Mouse (Mus musculus): ENCODE measurements around the gene Cyp2c65. TPM values are rescaled to one million over a fixed set of nuclear protein-coding genes. Genes with fewer than 3 reads are reported as not detected.
"Not testable (repeated sequence)": the region's sequence is repeated elsewhere in the genome, so short reads cannot be mapped to it uniquely, and the experiment has no call there.

Cyp2c65 gene
- not detected for polyA plus RNA-seq (2012; fragmentation: generic; extraction: Trizol)

DNA sequence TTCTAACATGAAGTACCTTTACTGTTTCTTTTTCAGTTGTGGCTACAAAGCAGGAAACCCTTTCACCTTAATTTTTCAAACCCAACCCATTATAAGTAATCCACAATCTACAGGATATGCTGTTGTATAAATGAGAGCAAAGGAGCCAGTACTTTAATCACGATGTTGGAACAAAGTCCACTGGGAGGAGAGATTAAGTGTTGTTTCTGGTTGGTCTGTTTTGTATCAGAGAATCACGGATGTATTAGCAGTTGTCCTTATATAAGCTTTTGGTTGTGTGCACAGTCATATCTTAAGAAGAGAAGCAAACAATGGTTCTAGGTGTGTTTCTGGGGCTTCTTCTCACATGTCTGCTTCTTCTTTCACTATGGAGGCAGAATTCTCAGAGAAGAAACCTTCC is at the start of gene Cyp2c65:
Gene Cyp2c65, plus strand, starts transcription at position 297 of the 400 bp plus-strand sequence.
- no peak within 1 kb of the TSS for H3K4me2 ChIP-seq (ENCODE audit: low read depth)
- no peak within 1 kb of the TSS for H3ac ChIP-seq (ENCODE audit: control insufficient read depth, insufficient read length)
- no peaks in the 10 kb centered on the region for H3K27me3 ChIP-seq (ENCODE audit: control insufficient read depth, insufficient read depth, insufficient read length)
- H3K4me3 ChIP-seq = no peak within 1 kb of the TSS
- no peaks in the 10 kb centered on the region for H3K36me3 ChIP-seq (ENCODE audit: control insufficient read depth, insufficient read depth)
- no peak for TF ChIP-seq USF1 (IDR thresholded peaks at IDR 0.05; ENCODE audit: low read depth)
- no peak for TF ChIP-seq TCF12 (IDR thresholded peaks at IDR 0.05; ENCODE audit: insufficient read depth, poor library complexity, severe bottlenecking)
- TF ChIP-seq MAX (IDR thresholded peaks at IDR 0.05; ENCODE audit: low read depth) = no peak
- no peaks in the 10 kb centered on the region for H3K79me2 ChIP-seq (ENCODE audit: control insufficient read depth, insufficient read depth)

- Histone ChIP-seq H3K27me3 (ENCODE audit: control insufficient read depth, insufficient read depth, insufficient read length) (no peaks in the 10 kb centered on the region), H3K79me2 (ENCODE audit: control insufficient read depth, insufficient read depth) (no peaks in the 10 kb centered on the region), H3K36me3 (ENCODE audit: control insufficient read depth, insufficient read depth) (no peaks in the 10 kb centered on the region), H3K4me3 (no peak overlapping the region), H3ac (ENCODE audit: control insufficient read depth, insufficient read length) (no peak overlapping the region), H3K4me2 (ENCODE audit: low read depth) (no peak overlapping the region)
- TF ChIP-seq SRF (IDR thresholded peaks at IDR 0.05; ENCODE audit: control insufficient read depth, insufficient read length, low read depth) (no peak), TCF3 (IDR thresholded peaks at IDR 0.05; ENCODE audit: insufficient read length, low read depth) (no peak), E2F4 (IDR thresholded peaks at IDR 0.05; ENCODE audit: insufficient read depth) (no peak), MYOD1 (IDR thresholded peaks at IDR 0.05; ENCODE audit: control insufficient read depth in 1 of 3, insufficient read length in 2 of 3, low read depth in 2 of 3) (no peak), MYOG (IDR thresholded peaks at IDR 0.05; ENCODE audit: control insufficient read depth in 1 of 3, insufficient read depth in 1 of 3, insufficient read length in 2 of 3, low read depth in 2 of 3) (no peak), CEBPB (IDR thresholded peaks at IDR 0.05; ENCODE audit: insufficient read depth, poor library complexity, severe bottlenecking) (no peak)
These were observed 2.9 kb upstream of the Cyp2c65 start for GRCm38 (mm10) chr19:39057928-39058327.

- H3K4me3 ChIP-seq; H3K4me2 ChIP-seq (ENCODE audit: low read depth); H3K27me3 ChIP-seq (ENCODE audit: control insufficient read depth, insufficient read depth, insufficient read length); H3K36me3 ChIP-seq (ENCODE audit: control insufficient read depth, insufficient read depth); H3ac ChIP-seq (ENCODE audit: control insufficient read depth, insufficient read length); H3K79me2 ChIP-seq (ENCODE audit: control insufficient read depth, insufficient read depth): not testable (repeated sequence)
These were observed 38.0 kb downstream of the Cyp2c65 start for GRCm38 (mm10) chr19:39098779-39099178.

DNA sequence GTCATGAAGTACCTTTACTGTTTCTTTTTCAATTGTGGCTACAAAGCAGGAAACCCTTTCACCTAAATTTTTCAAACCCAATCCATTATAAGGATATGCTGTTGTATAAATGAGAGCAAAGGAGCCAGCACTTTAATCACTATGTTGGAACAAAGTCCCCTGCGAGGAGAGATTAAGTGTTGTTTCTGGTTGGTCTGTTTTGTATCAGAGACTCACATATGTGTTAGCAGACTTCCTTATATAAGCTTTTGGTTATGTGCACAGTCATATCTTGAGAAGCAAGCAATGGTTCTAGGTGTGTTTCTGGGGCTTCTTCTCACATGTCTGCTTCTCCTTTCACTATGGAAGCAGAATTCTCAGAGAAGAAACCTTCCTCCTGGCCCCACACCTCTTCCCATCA is 52.8 kb downstream of the Cyp2c65 start, which contains the start of gene Cyp2c66:
Gene Cyp2c66, plus strand, starts transcription at position 255 of the 400 bp plus-strand sequence.
- Histone ChIP-seq H3K4me2 (ENCODE audit: low read depth) (no peak within 1 kb of the TSS), H3K36me3 (ENCODE audit: control insufficient read depth, insufficient read depth) (no peaks in the 10 kb centered on the region), H3K79me2 (ENCODE audit: control insufficient read depth, insufficient read depth) (no peaks in the 10 kb centered on the region), H3K4me3 (no peak within 1 kb of the TSS), H3K27me3 (ENCODE audit: control insufficient read depth, insufficient read depth, insufficient read length) (no peaks in the 10 kb centered on the region), H3ac (ENCODE audit: control insufficient read depth, insufficient read length) (no peak within 1 kb of the TSS)
- TF ChIP-seq SRF (IDR thresholded peaks at IDR 0.05; ENCODE audit: control insufficient read depth, insufficient read length, low read depth) (no peak), TCF12 (IDR thresholded peaks at IDR 0.05; ENCODE audit: insufficient read depth, poor library complexity, severe bottlenecking) (no peak), REST (IDR thresholded peaks at IDR 0.05; ENCODE audit: insufficient read depth, insufficient read length) (no peak), CEBPB (IDR thresholded peaks at IDR 0.05; ENCODE audit: insufficient read depth, poor library complexity, severe bottlenecking) (no peak), USF1 (IDR thresholded peaks at IDR 0.05; ENCODE audit: low read depth) (no peak), MYOD1 (IDR thresholded peaks at IDR 0.05; ENCODE audit: control insufficient read depth in 1 of 3, insufficient read length in 2 of 3, low read depth in 2 of 3) (no peak), TCF3 (IDR thresholded peaks at IDR 0.05; ENCODE audit: insufficient read length, low read depth) (no peak), E2F4 (IDR thresholded peaks at IDR 0.05; ENCODE audit: insufficient read depth) (no peak)

Other genes starting within 250 kb of the Cyp2c65 start
- gene Noc3l, start 241.8 kb upstream of the Cyp2c65 start, polyA plus RNA-seq (2012; fragmentation: generic; extraction: Trizol) = 4.9 TPM
- gene Tbc1d12, start 224.4 kb upstream of the Cyp2c65 start, polyA plus RNA-seq (2012; fragmentation: generic; extraction: Trizol) = 0.32 TPM
- gene Hells, start 130.1 kb upstream of the Cyp2c65 start, polyA plus RNA-seq (2012; fragmentation: generic; extraction: Trizol) = 1.7 TPM
- gene Cyp2c55, start 54.0 kb upstream of the Cyp2c65 start, polyA plus RNA-seq (2012; fragmentation: generic; extraction: Trizol) = not detected
- not detected for gene Cyp2c66, start 52.9 kb downstream of the Cyp2c65 start, polyA plus RNA-seq (2012; fragmentation: generic; extraction: Trizol)
- not detected for gene Cyp2c29, start 208.4 kb downstream of the Cyp2c65 start, polyA plus RNA-seq (2012; fragmentation: generic; extraction: Trizol)